Mouse (Mus musculus) liver, embryonic 14.5 days (tissue): ENCODE data around the gene Cxcr5. TPM values are rescaled to one million over a fixed set of nuclear protein-coding genes. Genes with fewer than 3 reads are reported as not detected.

Experiments
- ATAC-seq: fragments of 200-750 bp; cut with Nextera tagmentation; 2 replicates; pipeline ENCODE4 v1.8.0; 2017; ENCODE audit warnings: moderate number of reproducible peaks, mild to moderate bottlenecking, moderate library complexity; ENCODE audit not compliant: insufficient read depth
- DNase-seq, 3 experiments: peaks; one replicate each; pipeline ENCODE4 v3.0.0-alpha.2; 2012 to 2013; ENCODE audit warnings: low read depth in 3 of 3, low spot score in 3 of 3
- H3K27ac ChIP-seq: fragments of 300-500 bp; sonication (generic); 2 replicates; pipeline ENCODE4 v1.5.1; 2014; ENCODE audit warnings: moderate library complexity, mild to moderate bottlenecking, control low read depth, inconsistent platforms
- H3K27me3 ChIP-seq: fragments of 300-500 bp; sonication (generic); 2 replicates; pipeline ENCODE4 v1.6.1; 2014; ENCODE audit warnings: mild to moderate bottlenecking, low read length, moderate library complexity; ENCODE audit not compliant: control insufficient read depth, insufficient read depth
- H3K36me3 ChIP-seq: fragments of 300-500 bp; sonication (generic); replicated peaks from 2 replicates; pipeline ENCODE4 v1.6.1; 2014; ENCODE audit warnings: low read depth; ENCODE audit not compliant: control insufficient read depth, insufficient read depth
- H3K4me1 ChIP-seq, 2 experiments: fragments of 200-500 bp in 1 of 2; fragments of 300-500 bp in 1 of 2; sonication (generic) in 1 of 2; replicated peaks; 2 replicates each; pipeline ENCODE4 v1.6.1; 2012 to 2014; ENCODE audit warnings: antibody characterized with exemption in 1 of 2, inconsistent platforms in 1 of 2, low read length in 1 of 2; ENCODE audit not compliant: control insufficient read depth in 2 of 2, insufficient read depth in 2 of 2
- H3K4me2 ChIP-seq: fragments of 300-500 bp; sonication (generic); 2 replicates; pipeline ENCODE4 v1.6.1; 2014; ENCODE audit warnings: low read depth, mild to moderate bottlenecking, control low read depth, moderate library complexity
- H3K4me3 ChIP-seq, 2 experiments: fragments of 200-500 bp in 1 of 2; fragments of 300-500 bp in 1 of 2; sonication (generic) in 1 of 2; 2 replicates each; pipeline ENCODE4 v1.5.1; 2012 to 2014; ENCODE audit warnings: low read depth in 2 of 2, low read length in 2 of 2, mild to moderate bottlenecking in 2 of 2, control low read depth in 1 of 2, inconsistent platforms in 1 of 2, moderate library complexity in 1 of 2; ENCODE audit not compliant: insufficient read depth in 1 of 2
- H3K9ac ChIP-seq: fragments of 300-500 bp; sonication (generic); replicated peaks from 2 replicates; pipeline ENCODE4 v1.6.1; 2014; ENCODE audit warnings: mild to moderate bottlenecking, control low read depth, moderate library complexity
- H3K9me3 ChIP-seq: fragments of 300-500 bp; sonication (generic); 2 replicates; pipeline ENCODE4 v1.6.1; 2016; ENCODE audit warnings: low read length, mixed read lengths; ENCODE audit not compliant: control insufficient read depth
- CTCF ChIP-seq: IDR thresholded peaks from 2 replicates; pipeline ENCODE4 v1.5.1; 2016; ENCODE audit warnings: antibody characterized with exemption, low read depth, control low read depth
- EP300 ChIP-seq: IDR thresholded peaks from 2 replicates; pipeline ENCODE4 v1.6.1; 2016; ENCODE audit warnings: antibody characterized with exemption, low read depth
- WGBS: fragments of 180-500 bp; shearing (Covaris S2); extraction: QIAGEN DNeasy Blood & Tissue Kit; methylation state at CpG from one replicate; pipeline ENCODE4 v1.1.7; 2014; ENCODE audit not compliant: insufficient replicate concordance; 5-methylcytosine and 5-hydroxymethylcytosine counted together
- polyA plus RNA-seq, 2 experiments: library from polyadenylated mRNA; depleted of rRNA in 1 of 2; stranded (reverse) in 1 of 2; unstranded in 1 of 2; fragments of >200 nt; fragmentation: Nextera tagmentation in 1 of 2; extraction: Ambion mirVana in 1 of 2; gene quantifications; 2 replicates each; pipeline versions ENCODE4 v1.2.1 to v1.2.3; 2012 to 2014

The Cxcr5 gene
- polyA plus RNA-seq, 2 experiments, result 0.03 TPM; not detected in 1

- DNase-seq, result no peak
- ATAC-seq, result no peak
- Histone ChIP-seq H3K27ac (no peak overlapping the region), H3K9me3 (no peaks in the 10 kb centered on the region), H3K36me3 (no peaks in the 10 kb centered on the region), H3K4me3 (no peak overlapping the region), H3K4me2 (no peak overlapping the region), H3K9ac (no peak overlapping the region), H3K4me1 (peaks cover 0 to 16% of the 10 kb centered on the region in 2 experiments; a peak in 2 of 4 replicates), H3K27me3 (no peaks in the 10 kb centered on the region)
- 22% methylated on average over 9 of the region's 9 CpGs for WGBS
- no peak for TF ChIP-seq CTCF
- no peak for TF ChIP-seq EP300
These were observed 49.6 kb downstream of the Cxcr5 start for GRCm38 (mm10) chr9:44511935-44512716.

- H3K4me3 ChIP-seq, result no peak overlapping the region
- TF ChIP-seq EP300 (no peak), CTCF (no peak)
- ATAC-seq (no peak; the same call in 1 of the 2 replicates), DNase-seq (no peak)
- H3K9me3 ChIP-seq, result no peaks in the 10 kb centered on the region
- no peak overlapping the region for H3K4me2 ChIP-seq
- no peak overlapping the region for H3K9ac ChIP-seq
- H3K36me3 ChIP-seq, result no peaks in the 10 kb centered on the region
- no peak overlapping the region for H3K27ac ChIP-seq
- 62% methylated on average over 5 of the region's 5 CpGs for WGBS
- H3K4me1 ChIP-seq, result peaks cover 0 to 16% of the 10 kb centered on the region in 2 experiments; a peak in 2 of 4 replicates
- H3K27me3 ChIP-seq, result no peaks in the 10 kb centered on the region
These were observed 50.6 kb downstream of the Cxcr5 start for GRCm38 (mm10) chr9:44510872-44511601.

DNA sequence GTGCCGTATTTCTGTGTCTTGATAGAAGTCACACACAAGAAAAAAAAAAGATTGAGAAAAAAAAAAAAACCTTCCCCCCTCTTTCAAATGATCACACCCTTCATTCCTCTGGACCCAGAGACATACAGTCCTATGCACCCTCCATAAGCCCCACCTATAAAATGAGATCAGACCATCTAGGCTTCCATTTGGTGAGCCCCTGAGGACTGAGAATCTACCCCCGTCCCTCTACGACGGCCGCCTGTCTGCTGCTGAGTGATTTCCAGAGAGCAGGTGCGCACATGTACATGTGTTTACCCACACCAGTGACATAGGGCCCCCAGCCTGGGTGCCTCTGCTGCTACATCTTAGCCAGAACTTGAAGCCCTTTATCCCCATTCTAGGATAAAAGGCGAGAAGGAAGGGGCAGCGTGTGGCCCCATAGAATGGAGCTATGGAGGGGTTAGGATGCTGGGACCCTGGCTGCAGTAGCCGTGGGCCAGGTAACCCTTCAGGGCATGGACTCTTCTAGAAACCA is 51.3 kb downstream of the Cxcr5 start:
- no peak for DNase-seq

GRCm38 (mm10) chr9:44509487-44510354 is 52.0 kb downstream of the Cxcr5 start:
- Histone ChIP-seq H3K9ac (peak overlapping the region; percentile 23), H3K36me3 (no peaks in the 10 kb centered on the region), H3K4me1 (peaks cover 0 to 4% of the 10 kb centered on the region in 2 experiments; a peak in 2 of 4 replicates), H3K27me3 (no peaks in the 10 kb centered on the region), H3K27ac (no peak overlapping the region), H3K9me3 (no peaks in the 10 kb centered on the region), H3K4me2 (peak overlapping the region; percentile 68), H3K4me3 (peak overlapping the region; percentile 39 to 62)
- no peak for TF ChIP-seq EP300
- peak; percentile 88 for TF ChIP-seq CTCF
- 11% methylated on average over 27 of the region's 27 CpGs for WGBS
- peak; percentile 13; the same call in 1 of the 2 replicates for ATAC-seq
- peak in 2 of 3 experiments; percentile 41 to 47 for DNase-seq

More for the DNA sequence above, 51.3 kb downstream of the Cxcr5 start:
- no peak overlapping the region; a peak in 1 of 4 replicates for H3K4me3 ChIP-seq
- no peak for TF ChIP-seq CTCF
- no peak for TF ChIP-seq EP300
- H3K9me3 ChIP-seq, result no peaks in the 10 kb centered on the region
- no peak overlapping the region for H3K27ac ChIP-seq
- no peaks in the 10 kb centered on the region for H3K27me3 ChIP-seq
- no peak overlapping the region for H3K9ac ChIP-seq
- WGBS, result 36% methylated on average over 9 of the region's 9 CpGs
- H3K4me2 ChIP-seq, result peak overlapping the region; percentile 68
- no peaks in the 10 kb centered on the region for H3K36me3 ChIP-seq
- no peak for ATAC-seq
- peaks cover 0 to 11% of the 10 kb centered on the region in 2 experiments; a peak in 2 of 4 replicates for H3K4me1 ChIP-seq
